Mouse (Mus musculus): ENCODE results near the gene Eipr1. TPM values are rescaled to one million over a fixed set of nuclear protein-coding genes. Genes with fewer than 3 reads are reported as not detected.

The Eipr1 gene
- polyA plus RNA-seq, 1 experiment from 2014 or later: 27.2 TPM

- WGBS: under 1% methylated on average over 41 of the region's 41 CpGs
- H3K9ac ChIP-seq (replicated peaks; ENCODE audit: low read depth, low read length): peak within 1 kb of the TSS; percentile 76
- no peaks in the 10 kb centered on the region for H3K27me3 ChIP-seq (ENCODE audit: control insufficient read depth, insufficient read depth, low read length)
- ATAC-seq (ENCODE audit: insufficient number of reproducible peaks, insufficient read depth, low FRiP score, low read depth): peak; percentile 87
- peaks cover 8% of the 10 kb centered on the region; the same call in 1 of the 2 replicates for H3K36me3 ChIP-seq (ENCODE audit: control insufficient read depth, insufficient read depth, low read length)
- H3K4me2 ChIP-seq (replicated peaks; ENCODE audit: low read depth, low read length): peak within 1 kb of the TSS; percentile 94
- peak within 1 kb of the TSS; percentile 84 for H3K4me3 ChIP-seq (ENCODE audit: low read depth, low read length)
- H3K27ac ChIP-seq (ENCODE audit: low read length): peak within 1 kb of the TSS; percentile 15; the same call in 1 of the 2 replicates
- no peaks in the 10 kb centered on the region for H3K9me3 ChIP-seq (ENCODE audit: control insufficient read depth, low read depth, low read length)
- H3K4me1 ChIP-seq (ENCODE audit: control insufficient read depth, insufficient read depth, low read length): peaks cover 11% of the 10 kb centered on the region; the same call in 1 of the 2 replicates
Measured at GRCm38 (mm10) chr12:28750021-28750633, 1.5 kb upstream of the Eipr1 start, which contains the start of gene Trappc12. Trappc12 (minus strand) TSS chr12:28750472.

DNA sequence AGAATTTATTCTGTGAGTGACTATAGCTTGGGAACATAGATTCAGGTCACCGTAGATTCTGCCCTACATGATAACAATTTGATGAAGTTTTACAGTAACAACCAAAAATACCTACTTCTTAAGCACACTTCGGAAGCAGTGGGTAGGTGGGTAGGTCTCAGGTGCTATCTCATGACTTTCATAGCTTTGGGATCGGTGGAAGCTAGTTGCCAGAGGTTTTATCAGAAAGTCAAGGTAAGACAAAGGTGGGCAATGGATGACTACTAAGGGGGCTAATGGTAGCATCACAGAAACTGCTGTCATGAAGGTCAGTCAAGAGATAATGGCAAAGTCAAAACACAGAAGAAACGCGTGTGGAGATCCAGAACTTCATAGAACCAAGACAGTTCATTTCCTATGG, 727 bp upstream of the Eipr1 start:
- Histone ChIP-seq H3K4me3 (ENCODE audit: low read depth, low read length) (peak overlapping the region; percentile 76; the same call in 1 of the 2 replicates), H3K4me2 (replicated peaks; ENCODE audit: low read depth, low read length) (peak overlapping the region; percentile 94), H3K27ac (ENCODE audit: low read length) (peak overlapping the region; percentile 15; the same call in 1 of the 2 replicates), H3K9me3 (ENCODE audit: control insufficient read depth, low read depth, low read length) (no peaks in the 10 kb centered on the region), H3K27me3 (ENCODE audit: control insufficient read depth, insufficient read depth, low read length) (no peaks in the 10 kb centered on the region), H3K9ac (replicated peaks; ENCODE audit: low read depth, low read length) (no peak overlapping the region), H3K4me1 (ENCODE audit: control insufficient read depth, insufficient read depth, low read length) (peaks cover 11% of the 10 kb centered on the region; the same call in 1 of the 2 replicates), H3K36me3 (ENCODE audit: control insufficient read depth, insufficient read depth, low read length) (peaks cover 3% of the 10 kb centered on the region; the same call in 1 of the 2 replicates)
- WGBS: 93% methylated on average over 5 of the region's 5 CpGs
- no peak for ATAC-seq (ENCODE audit: insufficient number of reproducible peaks, insufficient read depth, low FRiP score, low read depth)

GRCm38 (mm10) chr12:28756019-28756418, 4.4 kb downstream of the Eipr1 start:
- ATAC-seq (ENCODE audit: insufficient number of reproducible peaks, insufficient read depth, low FRiP score, low read depth): no peak
- no peaks in the 10 kb centered on the region for H3K27me3 ChIP-seq (ENCODE audit: control insufficient read depth, insufficient read depth, low read length)
- no peak overlapping the region for H3K4me3 ChIP-seq (ENCODE audit: low read depth, low read length)
- no peak overlapping the region for H3K9ac ChIP-seq (replicated peaks; ENCODE audit: low read depth, low read length)
- no peak overlapping the region for H3K27ac ChIP-seq (ENCODE audit: low read length)
- no peak overlapping the region for H3K4me2 ChIP-seq (replicated peaks; ENCODE audit: low read depth, low read length)
- H3K9me3 ChIP-seq (ENCODE audit: control insufficient read depth, low read depth, low read length): no peaks in the 10 kb centered on the region
- 0 out of 2 replicates have a peak, but pooled peaks cover 8% of the 10 kb centered on the region for H3K4me1 ChIP-seq (ENCODE audit: control insufficient read depth, insufficient read depth, low read length)
- 84% methylated on average over 4 of the region's 4 CpGs for WGBS
- H3K36me3 ChIP-seq (ENCODE audit: control insufficient read depth, insufficient read depth, low read length): no peaks in the 10 kb centered on the region

- 95% methylated on average over 7 of the region's 7 CpGs for WGBS
Measured at GRCm38 (mm10) chr12:28769953-28770352, 18.4 kb downstream of the Eipr1 start.

DNA sequence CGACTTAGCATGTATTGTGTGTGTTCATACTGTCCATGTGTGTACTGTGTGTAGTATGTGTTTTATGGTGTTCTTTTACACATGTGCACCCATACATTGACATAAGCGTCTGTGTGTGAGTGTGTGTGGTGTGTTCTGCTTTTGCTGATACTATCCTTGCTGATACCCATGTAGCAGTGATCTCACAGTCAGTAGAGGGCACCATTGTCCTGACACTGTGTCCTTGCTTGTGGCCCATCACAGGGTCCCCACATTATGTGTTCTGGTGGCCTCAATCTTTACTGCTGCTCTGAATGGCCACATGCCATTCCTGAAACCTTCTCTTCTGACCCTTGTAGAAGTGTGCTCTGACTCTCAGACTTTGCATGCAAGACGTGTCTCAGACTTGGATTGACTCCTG, 22.2 kb downstream of the Eipr1 start:
- no peaks in the 10 kb centered on the region for H3K36me3 ChIP-seq (ENCODE audit: control insufficient read depth, insufficient read depth, low read length)
- WGBS: 83% methylated on average over 3 of the region's 3 CpGs
- H3K27ac ChIP-seq (ENCODE audit: low read length): no peak overlapping the region
- H3K27me3 ChIP-seq (ENCODE audit: control insufficient read depth, insufficient read depth, low read length): no peaks in the 10 kb centered on the region
- H3K9me3 ChIP-seq (ENCODE audit: control insufficient read depth, low read depth, low read length): no peaks in the 10 kb centered on the region
- ATAC-seq (ENCODE audit: insufficient number of reproducible peaks, insufficient read depth, low FRiP score, low read depth): no peak
- H3K4me1 ChIP-seq (ENCODE audit: control insufficient read depth, insufficient read depth, low read length): no peaks in the 10 kb centered on the region
- H3K9ac ChIP-seq (replicated peaks; ENCODE audit: low read depth, low read length): no peak overlapping the region
- H3K4me3 ChIP-seq (ENCODE audit: low read depth, low read length): no peak overlapping the region
- no peak overlapping the region for H3K4me2 ChIP-seq (replicated peaks; ENCODE audit: low read depth, low read length)

More at GRCm38 (mm10) chr12:28769953-28770352, 18.4 kb downstream of the Eipr1 start:
- H3K27me3 ChIP-seq (ENCODE audit: control insufficient read depth, insufficient read depth, low read length): no peaks in the 10 kb centered on the region
- no peaks in the 10 kb centered on the region for H3K9me3 ChIP-seq (ENCODE audit: control insufficient read depth, low read depth, low read length)
- no peaks in the 10 kb centered on the region for H3K4me1 ChIP-seq (ENCODE audit: control insufficient read depth, insufficient read depth, low read length)
- no peak overlapping the region for H3K27ac ChIP-seq (ENCODE audit: low read length)
- H3K4me3 ChIP-seq (ENCODE audit: low read depth, low read length): no peak overlapping the region
- H3K36me3 ChIP-seq (ENCODE audit: control insufficient read depth, insufficient read depth, low read length): no peaks in the 10 kb centered on the region
- ATAC-seq (ENCODE audit: insufficient number of reproducible peaks, insufficient read depth, low FRiP score, low read depth): no peak
- H3K9ac ChIP-seq (replicated peaks; ENCODE audit: low read depth, low read length): no peak overlapping the region
- no peak overlapping the region for H3K4me2 ChIP-seq (replicated peaks; ENCODE audit: low read depth, low read length)

GRCm38 (mm10) chr12:28775120-28775519, 23.5 kb downstream of the Eipr1 start:
- no peak for ATAC-seq (ENCODE audit: insufficient number of reproducible peaks, insufficient read depth, low FRiP score, low read depth)
- Histone ChIP-seq H3K4me3 (ENCODE audit: low read depth, low read length) (no peak overlapping the region), H3K9ac (replicated peaks; ENCODE audit: low read depth, low read length) (no peak overlapping the region), H3K27me3 (ENCODE audit: control insufficient read depth, insufficient read depth, low read length) (no peaks in the 10 kb centered on the region), H3K27ac (ENCODE audit: low read length) (no peak overlapping the region), H3K4me2 (replicated peaks; ENCODE audit: low read depth, low read length) (no peak overlapping the region), H3K9me3 (ENCODE audit: control insufficient read depth, low read depth, low read length) (no peaks in the 10 kb centered on the region), H3K4me1 (ENCODE audit: control insufficient read depth, insufficient read depth, low read length) (no peaks in the 10 kb centered on the region), H3K36me3 (ENCODE audit: control insufficient read depth, insufficient read depth, low read length) (no peaks in the 10 kb centered on the region)
- WGBS: 64% methylated on average over 8 of the region's 8 CpGs

DNA sequence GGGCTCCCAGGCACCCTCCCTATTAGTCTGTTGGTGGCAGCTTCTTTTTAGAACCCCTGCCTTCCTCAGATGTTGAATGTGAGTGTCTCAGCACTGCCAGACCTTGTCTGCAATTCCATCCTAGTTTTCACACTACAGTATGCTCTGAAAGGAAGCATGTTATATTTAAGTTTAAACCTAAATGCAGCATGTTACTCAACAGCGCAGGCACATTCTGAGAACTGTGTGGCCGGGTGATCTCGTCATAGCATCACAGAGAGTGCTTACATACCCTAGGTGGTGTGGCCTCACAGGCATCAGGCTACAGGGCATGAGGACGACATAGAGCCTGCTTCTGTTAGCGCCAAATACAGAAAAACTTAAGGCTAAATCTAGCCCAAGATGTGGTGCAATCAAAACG, 24.0 kb downstream of the Eipr1 start:
- no peak overlapping the region for H3K9ac ChIP-seq (replicated peaks; ENCODE audit: low read depth, low read length)
- H3K4me3 ChIP-seq (ENCODE audit: low read depth, low read length): no peak overlapping the region
- H3K4me2 ChIP-seq (replicated peaks; ENCODE audit: low read depth, low read length): no peak overlapping the region
- H3K4me1 ChIP-seq (ENCODE audit: control insufficient read depth, insufficient read depth, low read length): no peaks in the 10 kb centered on the region
- no peaks in the 10 kb centered on the region for H3K9me3 ChIP-seq (ENCODE audit: control insufficient read depth, low read depth, low read length)
- H3K27me3 ChIP-seq (ENCODE audit: control insufficient read depth, insufficient read depth, low read length): no peaks in the 10 kb centered on the region
- 88% methylated on average over 6 of the region's 6 CpGs for WGBS
- H3K27ac ChIP-seq (ENCODE audit: low read length): no peak overlapping the region
- ATAC-seq (ENCODE audit: insufficient number of reproducible peaks, insufficient read depth, low FRiP score, low read depth): no peak
- no peaks in the 10 kb centered on the region for H3K36me3 ChIP-seq (ENCODE audit: control insufficient read depth, insufficient read depth, low read length)

GRCm38 (mm10) chr12:28780180-28780579, 28.6 kb downstream of the Eipr1 start:
- Histone ChIP-seq H3K4me1 (ENCODE audit: control insufficient read depth, insufficient read depth, low read length) (no peaks in the 10 kb centered on the region), H3K27me3 (ENCODE audit: control insufficient read depth, insufficient read depth, low read length) (no peaks in the 10 kb centered on the region), H3K4me2 (replicated peaks; ENCODE audit: low read depth, low read length) (no peak overlapping the region), H3K9ac (replicated peaks; ENCODE audit: low read depth, low read length) (no peak overlapping the region), H3K4me3 (ENCODE audit: low read depth, low read length) (no peak overlapping the region), H3K36me3 (ENCODE audit: control insufficient read depth, insufficient read depth, low read length) (no peaks in the 10 kb centered on the region), H3K9me3 (ENCODE audit: control insufficient read depth, low read depth, low read length) (no peaks in the 10 kb centered on the region), H3K27ac (ENCODE audit: low read length) (no peak overlapping the region)
- 76% methylated on average over 7 of the region's 7 CpGs for WGBS
- ATAC-seq (ENCODE audit: insufficient number of reproducible peaks, insufficient read depth, low FRiP score, low read depth): no peak

GRCm38 (mm10) chr12:28782637-28783036, 31.0 kb downstream of the Eipr1 start:
- H3K4me1 ChIP-seq (ENCODE audit: control insufficient read depth, insufficient read depth, low read length): no peaks in the 10 kb centered on the region
- no peaks in the 10 kb centered on the region for H3K9me3 ChIP-seq (ENCODE audit: control insufficient read depth, low read depth, low read length)
- H3K36me3 ChIP-seq (ENCODE audit: control insufficient read depth, insufficient read depth, low read length): no peaks in the 10 kb centered on the region
- H3K27me3 ChIP-seq (ENCODE audit: control insufficient read depth, insufficient read depth, low read length): no peaks in the 10 kb centered on the region
- no peak for ATAC-seq (ENCODE audit: insufficient number of reproducible peaks, insufficient read depth, low FRiP score, low read depth)
- H3K9ac ChIP-seq (replicated peaks; ENCODE audit: low read depth, low read length): no peak overlapping the region
- no peak overlapping the region for H3K4me2 ChIP-seq (replicated peaks; ENCODE audit: low read depth, low read length)
- no peak overlapping the region for H3K4me3 ChIP-seq (ENCODE audit: low read depth, low read length)
- 78% methylated on average over 3 of the region's 3 CpGs for WGBS
- H3K27ac ChIP-seq (ENCODE audit: low read length): no peak overlapping the region

Measured in stomach, embryonic 14.5 days (tissue).